Mouse (Mus musculus): ENCODE measurements around the gene Rec8.

GRCm38 (mm10) chr14:55589271-55589670 lies 28.6 kb upstream of the Rec8 start:
- TF ChIP-seq CTCF (IDR thresholded peaks at IDR 0.05; ENCODE audit: extremely low read depth, insufficient read depth, low read length) = no peak
- TF ChIP-seq POLR2A (IDR thresholded peaks at IDR 0.05; ENCODE audit: extremely low read depth, insufficient read depth, low read length) = no peak

All from cortical plate, adult 2 months (tissue).